Mouse (Mus musculus): ENCODE data around the gene Clic5.

DNA sequence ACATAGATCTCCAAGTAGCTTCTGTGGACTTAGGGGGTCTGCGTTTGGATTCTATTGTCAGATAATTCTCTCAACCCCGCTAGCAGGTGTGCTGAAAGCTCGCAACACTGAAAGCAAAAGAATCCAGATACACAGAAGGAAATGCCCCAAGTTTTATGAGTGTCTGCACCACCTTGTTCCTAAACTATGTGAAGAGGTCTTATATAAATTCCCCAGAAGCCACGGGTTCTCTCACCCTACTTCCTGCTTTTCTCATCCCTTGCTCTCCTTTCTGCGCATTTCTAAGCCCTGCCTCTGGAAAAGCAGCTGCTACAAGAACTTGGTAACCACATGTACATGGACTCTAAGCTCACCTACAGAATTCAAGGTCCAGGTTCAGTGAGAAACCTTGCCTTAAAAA is 25.4 kb upstream of the Clic5 start:
- no peak for TF ChIP-seq POLR2A (IDR thresholded peaks at IDR 0.05; ENCODE audit: low read depth, low read length)
- TF ChIP-seq CTCF (conservative IDR thresholded peaks at IDR 0.05; ENCODE audit: insufficient read depth, insufficient read length, low read depth, low read length): no peak

All from kidney, adult 2 months (tissue).